Mouse (Mus musculus) layer of hippocampus, adult 9-11 months (tissue): Measurements from ENCODE around the gene Sorl1.

Source experiments
- DNase-seq: peaks from one replicate; pipeline ENCODE4 v3.0.0; 2022

The Sorl1 gene

DNA sequence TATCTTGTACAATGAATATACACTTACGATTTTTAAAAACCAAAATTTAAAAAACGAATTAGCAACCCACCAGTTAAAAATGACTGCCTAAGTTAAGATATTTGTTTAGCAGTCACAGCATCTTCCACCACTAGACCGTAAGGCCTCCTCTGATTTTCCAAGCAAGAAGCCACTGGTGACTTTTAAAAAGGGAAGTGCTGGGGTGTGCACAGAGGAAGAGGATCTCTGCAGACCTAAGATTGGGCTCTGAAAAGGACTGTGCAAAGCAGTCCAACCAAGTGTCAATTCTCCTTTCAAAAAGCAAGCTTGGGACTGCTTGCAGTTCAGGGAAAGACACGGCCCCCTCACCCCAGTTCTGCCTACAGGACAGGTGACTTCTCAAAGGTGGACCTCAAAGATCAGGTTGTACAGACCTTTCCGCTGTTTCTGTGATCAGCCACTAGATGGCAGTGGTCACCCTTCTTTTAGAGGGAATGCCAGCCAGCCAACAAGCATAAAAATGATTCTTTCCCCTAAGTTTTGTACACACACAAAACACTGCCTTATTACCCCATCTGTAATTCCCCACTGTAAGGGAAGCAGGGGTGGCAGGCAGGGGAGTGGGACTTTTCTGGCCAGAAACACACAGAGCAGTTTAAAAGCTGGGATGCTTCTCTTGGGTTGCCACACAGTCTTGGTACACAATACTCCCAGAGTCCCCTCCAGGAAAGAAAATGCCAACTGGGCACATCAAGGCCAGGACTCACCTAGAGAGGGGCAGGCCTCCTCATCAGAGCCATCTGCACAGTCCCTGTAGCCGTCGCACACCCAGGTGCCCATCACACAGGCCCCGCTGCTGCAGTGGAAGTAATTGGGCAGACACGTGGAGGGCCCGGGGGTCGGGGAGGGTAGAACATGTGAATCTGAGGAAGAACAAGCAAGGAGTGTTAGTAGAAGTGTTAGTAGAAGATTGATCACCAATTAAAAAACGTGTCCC is 124.3 kb downstream of the Sorl1 start:
- no peak for DNase-seq

DNA sequence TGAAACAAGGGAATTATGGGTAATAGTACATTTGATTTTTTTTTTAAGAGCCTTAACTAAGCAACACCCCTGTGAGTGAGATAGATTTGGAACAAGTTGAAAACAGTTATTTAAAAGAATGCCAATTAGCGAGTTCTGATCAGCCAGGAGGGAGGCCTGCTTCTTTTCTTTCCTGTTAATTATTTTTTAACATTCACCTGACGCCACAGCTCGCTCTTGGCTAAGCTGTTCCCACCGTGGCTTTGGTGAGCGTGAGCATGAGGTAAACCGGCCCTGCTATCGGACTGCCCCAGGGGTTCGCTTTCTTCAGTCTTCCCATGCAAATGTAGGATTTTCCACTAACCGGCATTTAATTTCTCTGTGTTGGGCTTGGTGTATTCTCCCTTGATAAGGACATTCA is 128.8 kb downstream of the Sorl1 start:
- DNase-seq: no peak

DNA sequence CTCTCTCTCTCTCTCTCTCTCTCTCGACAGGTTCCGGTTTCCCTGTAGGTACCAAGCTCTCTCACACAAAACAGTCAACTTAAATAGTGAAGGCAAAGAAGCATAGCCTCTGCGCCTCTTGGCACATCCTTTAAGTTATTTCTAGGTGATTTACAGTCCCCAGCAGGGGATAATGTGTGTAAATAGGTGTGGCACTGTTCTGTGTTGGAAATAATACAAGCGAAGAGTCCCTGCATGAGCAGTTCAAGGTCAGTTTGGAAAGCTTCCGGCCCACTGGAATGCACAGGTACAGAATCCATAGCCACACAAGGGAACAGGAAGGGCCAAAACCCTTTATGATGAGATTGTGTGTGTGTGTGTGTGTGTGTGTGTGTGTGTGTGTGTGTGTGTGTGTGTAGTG is 130.3 kb downstream of the Sorl1 start:
- DNase-seq: no peak

DNA sequence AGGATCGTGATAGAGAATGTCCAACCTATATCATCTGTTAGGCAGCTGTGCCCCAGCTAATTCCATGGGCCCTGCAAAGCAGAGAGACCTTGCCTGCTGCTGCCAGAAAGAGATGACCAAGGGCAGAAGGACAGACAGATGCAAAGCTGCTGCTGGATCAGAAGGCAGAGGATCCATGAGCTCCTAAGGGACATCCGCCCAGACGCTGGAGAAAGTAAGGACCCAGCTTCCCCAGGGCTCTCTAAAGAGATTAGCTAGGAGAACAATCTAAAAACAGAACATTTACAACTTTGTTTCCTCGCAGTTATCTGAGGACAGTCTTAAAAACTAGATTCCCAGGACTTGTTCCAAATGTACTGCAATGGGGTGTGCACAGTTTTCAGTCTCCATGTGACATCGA is 131.3 kb downstream of the Sorl1 start:
- DNase-seq: no peak

DNA sequence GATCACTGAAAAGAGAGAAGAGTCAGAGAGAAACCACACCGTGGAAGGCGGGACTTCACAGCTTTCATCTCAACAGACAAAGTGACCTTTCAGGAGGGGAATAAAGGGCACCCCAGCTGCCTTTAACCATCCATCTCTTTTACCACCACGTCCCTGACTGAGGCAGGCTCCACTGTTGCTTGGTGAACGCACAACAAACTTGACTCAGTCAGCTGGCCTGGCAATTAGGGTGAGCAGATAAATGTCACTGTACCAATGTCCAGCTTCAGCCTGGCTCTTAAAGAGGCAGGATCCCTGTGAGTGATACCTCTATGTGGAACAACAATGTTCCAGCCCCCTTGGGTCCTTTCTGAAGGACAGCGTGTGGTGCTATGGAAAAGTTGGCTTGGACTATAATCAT is 138.5 kb downstream of the Sorl1 start:
- no peak for DNase-seq

DNA sequence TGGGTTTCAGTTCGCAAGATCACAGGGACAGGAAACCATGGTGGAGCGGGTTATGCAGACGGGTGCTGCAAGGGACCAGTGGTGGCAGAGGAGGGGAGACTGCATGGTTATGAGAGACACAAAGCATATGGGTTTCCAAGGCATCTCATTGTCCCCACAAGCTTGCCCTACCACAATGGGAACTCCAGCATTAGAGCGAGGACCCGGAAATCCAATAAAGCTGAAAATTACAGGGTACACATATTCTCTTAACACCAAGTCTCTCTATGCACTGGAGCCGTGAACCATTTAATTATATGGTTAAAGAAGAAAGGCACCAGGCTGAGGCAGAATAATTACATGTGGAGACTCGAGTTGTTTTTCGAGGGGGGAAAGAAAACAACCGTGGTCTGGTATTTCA is 139.0 kb downstream of the Sorl1 start:
- no peak for DNase-seq

DNA sequence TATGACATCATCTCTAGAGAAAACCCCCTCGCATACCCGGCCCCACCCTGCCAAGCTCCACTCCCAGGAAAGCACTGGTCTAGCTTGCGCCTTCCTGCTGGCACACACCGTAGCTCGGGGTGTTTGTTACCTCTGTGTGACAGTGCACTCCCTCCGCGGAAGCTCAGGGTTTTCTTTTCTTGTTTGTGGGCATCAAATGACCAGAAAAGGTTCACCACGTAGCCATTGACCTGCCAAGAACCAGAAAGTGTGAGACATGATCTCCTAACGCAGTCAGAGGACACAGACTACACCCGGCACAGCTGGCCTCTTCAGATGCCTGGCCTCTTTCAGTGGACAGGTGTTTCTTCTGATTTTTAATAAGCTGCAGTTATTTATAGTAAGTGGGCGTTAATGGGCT is 139.8 kb downstream of the Sorl1 start:
- no peak for DNase-seq

DNA sequence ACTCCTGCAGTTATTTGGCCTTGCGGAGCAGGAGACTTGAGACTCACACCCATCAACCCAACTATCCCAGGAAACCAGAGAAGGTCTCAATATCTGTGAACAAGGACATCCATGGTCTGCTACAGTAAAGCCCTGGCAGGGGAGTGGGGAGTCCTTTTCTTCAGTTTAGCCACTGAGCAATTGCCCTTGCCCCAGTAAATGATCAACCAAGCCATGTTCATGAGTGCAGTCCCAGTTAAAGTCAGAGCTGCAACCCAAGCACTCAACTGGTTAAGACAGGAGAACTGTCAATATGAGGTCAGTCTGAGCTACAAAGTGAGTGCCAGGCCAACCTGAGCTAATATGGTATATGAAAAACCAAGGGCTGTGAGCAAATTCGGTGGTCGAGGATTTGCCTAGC is 140.8 kb downstream of the Sorl1 start:
- no peak for DNase-seq

DNA sequence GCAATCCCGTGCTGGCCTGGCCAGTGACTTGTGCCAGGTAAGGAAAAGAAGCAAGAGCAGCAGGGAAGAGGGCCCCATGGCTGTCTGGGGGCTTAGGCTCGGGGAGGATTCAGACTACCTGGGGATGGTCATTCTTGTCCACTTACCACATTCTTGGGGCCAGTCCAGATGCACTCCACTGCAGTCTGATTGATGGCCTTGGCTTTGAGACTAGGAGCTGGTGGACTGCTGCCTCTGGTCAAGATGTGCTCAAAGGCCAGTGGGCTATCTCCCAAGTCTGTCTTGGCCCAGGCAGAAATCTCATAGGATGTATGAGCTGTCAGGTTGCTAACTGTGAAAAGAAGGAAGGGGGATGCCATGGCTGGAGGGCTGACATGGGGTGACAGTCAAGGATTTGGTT is 141.3 kb downstream of the Sorl1 start:
- no peak for DNase-seq

DNA sequence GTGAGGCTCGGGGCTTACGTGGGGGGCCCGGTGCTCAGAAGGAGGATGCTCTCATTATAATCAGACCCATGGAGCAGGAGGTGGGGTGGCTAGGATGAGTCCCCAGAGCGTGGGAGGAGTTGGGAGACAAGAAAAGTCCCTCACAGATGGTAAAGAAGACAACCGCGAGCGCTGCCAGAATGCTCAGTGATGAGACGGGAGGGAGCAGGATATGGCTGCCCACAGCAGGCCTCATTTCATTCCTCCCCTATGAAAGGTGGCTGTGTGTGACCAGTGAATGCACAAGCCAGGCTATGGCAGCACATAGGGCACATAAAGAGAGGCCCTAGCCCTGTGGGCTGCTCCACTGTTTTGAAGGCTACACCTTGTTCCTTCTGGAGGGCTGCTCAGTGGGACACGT is 142.1 kb downstream of the Sorl1 start:
- peak; percentile 77 for DNase-seq

DNA sequence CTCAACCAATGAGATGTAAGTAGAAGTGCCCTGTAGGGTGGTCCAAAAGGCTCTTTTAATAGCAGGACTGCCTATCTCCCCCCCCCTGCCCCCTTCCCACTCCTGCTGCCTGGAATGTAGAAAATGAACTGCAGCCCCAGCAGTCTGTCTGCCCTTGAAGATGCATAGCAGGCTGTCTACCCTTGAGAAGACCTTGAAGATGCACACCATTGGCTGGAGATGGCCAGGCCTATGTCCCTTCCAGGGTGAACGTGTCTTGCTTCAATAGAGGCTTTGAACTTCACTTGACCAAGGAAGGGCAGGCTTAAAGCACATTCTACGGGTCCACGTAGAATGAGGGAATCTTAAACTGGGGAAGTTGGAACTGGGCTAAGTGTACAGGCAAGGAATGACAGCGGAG is 142.8 kb downstream of the Sorl1 start:
- DNase-seq: no peak

DNA sequence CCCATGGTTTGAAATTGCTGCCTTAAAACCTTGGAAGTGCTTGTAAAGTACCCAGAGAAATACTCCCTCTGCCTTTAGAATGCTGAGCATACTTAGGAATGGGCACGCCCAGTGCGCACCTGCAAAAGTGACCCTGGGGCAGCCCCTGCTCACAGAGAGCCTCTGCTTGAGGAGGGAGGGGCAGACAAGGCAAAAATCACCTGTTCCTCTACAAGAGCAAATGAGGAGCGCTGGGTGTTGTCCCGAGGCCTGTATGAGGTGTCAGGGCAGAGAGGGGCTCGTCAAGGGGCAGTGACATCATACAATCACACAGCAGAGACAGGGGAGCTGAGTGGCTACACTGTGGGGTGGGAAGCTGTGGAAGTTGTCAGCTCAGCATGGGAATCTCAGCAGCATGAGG is 143.3 kb downstream of the Sorl1 start:
- no peak for DNase-seq

DNA sequence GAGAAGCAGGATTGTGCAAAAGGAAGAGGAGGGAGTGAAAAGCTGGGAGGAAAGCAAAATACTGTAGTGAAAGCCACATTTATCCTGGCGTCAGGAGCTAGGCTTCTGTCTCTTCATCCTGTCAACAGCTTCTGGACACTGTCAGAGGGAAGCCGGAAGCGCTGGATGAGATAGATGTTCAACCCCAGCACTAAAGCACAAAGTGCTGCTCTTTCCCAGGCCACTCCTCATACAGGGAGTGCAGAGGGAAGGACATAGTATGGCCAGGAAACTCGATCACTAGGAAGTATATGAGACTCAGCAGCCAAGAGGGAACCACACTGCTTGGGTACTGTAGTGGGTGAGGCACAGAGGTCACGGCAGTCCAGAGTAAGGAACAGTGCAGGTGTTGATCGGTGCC is 145.7 kb downstream of the Sorl1 start:
- DNase-seq: no peak

DNA sequence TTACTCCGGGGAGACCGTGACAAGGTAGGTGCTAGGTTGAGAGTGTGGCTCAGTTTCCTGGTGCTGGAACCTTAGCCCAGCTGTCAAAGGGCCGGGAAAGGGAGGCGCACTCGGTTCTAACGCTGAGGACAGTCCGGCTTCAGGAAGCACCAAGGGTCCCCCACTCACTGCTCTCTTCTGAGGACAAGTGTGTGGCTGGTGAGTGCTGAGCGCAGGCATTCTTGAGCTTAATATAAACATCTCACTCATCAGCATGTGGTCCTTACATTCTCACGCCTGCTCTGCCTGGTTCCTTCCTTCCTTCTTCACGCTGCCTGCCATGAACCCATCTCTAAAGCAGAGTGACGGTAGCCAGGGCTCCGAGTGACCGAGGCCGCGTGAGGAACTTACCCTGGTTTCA is 148.1 kb downstream of the Sorl1 start:
- no peak for DNase-seq

DNA sequence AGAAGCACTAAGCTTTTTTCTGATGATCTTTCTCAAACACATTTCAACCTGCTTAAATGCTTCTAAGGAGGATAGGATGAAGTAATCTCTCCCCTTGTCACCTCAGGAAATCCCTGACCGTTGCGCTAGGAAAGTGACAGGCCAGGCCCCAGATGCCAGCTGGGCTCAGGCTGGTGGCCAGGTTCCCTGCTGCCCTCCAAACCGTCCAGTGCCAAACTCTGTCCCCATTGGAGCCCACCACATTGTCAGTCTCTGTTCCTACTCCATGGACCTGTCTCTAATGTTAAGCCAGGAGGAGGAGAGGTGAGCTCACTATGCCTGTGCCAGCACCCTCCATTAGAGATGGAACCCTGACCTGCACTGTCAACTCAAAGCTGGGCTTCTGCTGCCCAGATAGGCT is 149.4 kb downstream of the Sorl1 start:
- DNase-seq: no peak

DNA sequence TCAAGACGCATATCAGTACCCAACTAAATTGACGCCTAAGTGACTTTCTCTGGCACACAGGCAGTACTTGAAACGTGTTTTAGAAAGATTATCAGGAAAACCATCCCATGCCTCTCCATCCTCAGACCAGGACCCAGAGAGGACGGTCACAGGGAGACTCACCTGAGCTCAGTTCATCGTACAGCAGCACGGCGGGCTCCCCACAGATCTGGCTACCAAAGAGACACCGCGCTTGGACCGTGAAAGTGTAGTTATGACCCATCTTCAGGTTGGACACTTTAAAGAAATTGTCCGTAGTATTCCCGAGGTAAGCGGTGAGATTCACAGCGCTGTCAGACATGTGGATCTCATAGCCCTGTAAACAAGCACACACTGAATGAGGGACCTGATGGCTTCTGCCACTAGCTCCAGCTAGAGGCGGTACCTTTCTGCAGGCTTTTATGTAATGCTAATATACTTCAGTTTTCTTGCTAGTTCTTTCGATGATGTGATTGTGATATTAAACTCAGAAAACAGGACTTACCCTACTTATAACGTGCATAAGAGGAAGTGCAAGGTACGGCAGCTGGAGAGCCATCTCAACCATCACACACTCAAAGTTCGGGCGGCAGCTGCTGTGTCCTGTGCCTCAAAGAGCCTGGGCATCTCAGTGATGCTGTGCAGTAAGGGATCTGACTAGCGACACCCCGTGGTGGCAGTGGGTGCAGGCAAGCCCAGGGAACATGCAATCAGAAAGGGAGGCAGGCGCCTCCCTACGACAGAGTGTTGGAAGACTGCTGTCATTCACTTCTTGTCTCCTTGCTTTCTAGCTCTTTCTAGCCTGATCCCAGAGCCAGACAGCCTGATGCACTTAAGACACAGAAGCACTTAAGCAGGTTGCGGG is 150.1 kb downstream of the Sorl1 start:
- DNase-seq: peak; percentile 87

DNA sequence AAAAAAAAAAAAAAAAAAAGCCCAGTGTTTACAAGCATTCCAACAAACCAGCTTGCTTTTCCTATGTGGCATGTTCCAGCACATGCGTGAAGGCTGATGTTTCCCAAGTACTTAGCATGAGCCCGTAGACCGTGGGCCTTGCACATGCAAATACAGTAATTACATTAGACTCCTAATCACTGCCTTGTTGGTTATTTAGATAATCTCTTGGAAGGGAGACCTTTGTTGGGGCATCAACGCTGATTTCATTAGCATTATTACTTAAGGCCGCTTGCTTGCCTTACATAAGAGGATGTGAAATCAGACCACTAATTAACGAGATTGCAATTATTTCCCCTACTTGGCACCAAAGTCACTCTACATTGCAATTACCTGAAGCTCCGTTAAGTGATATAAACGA is 154.1 kb downstream of the Sorl1 start:
- DNase-seq: no peak

DNA sequence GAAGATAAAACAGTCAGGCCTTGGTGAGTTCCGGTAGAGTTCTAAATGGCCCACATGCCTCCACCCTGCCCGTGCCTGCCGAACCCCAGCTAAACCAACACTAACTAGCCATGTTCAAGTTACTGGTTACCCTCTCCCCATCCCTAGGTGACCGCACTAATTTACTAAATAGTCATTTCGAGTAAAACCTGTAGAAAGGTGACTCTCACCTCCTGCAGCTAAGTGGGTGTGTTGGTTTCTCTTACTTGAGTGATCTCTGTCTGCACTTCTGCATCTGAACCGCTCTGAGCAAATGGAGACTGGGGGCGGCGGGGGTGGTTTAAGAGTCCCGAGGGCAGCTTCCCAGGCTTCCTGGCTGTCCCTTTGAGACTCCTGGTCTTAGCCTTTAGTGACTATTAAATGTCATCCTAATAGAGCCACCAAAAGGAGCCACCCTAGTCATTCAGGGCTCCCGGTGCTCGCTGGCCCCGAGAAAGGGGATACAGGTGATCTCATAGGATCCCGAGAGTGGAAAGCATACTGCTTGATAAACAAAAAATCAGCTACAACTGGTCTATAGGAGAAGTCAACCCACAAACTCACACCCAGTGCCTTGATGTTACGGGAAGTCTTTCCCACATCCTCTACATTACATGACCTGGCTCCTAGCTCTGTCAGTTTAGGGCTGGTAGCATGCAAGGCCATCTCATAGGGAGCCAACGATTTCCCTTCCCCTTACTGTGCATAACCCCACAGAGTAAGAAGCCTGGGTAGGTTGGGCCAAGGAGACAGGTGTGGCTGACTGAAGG is 155.2 kb downstream of the Sorl1 start:
- DNase-seq: no peak

DNA sequence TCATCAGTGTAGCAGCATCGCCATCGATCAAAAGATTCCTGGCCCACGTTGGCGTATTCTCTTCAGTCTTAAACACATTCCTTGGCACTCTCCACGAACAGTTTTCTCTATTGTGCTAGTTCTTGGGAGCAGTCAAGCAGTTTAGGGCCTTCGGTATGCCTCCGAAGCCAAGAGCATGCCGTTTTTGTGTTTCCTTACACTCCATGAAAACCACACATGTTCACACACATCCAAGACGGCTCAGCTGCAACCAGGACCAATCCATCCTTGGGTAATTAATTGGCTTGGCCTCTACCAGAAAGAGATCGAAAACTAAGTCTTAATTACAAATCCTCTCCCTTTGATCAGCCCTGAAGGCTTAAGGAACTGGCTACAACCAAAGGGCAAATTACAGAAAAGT is 162.8 kb downstream of the Sorl1 start:
- DNase-seq: no peak

DNA sequence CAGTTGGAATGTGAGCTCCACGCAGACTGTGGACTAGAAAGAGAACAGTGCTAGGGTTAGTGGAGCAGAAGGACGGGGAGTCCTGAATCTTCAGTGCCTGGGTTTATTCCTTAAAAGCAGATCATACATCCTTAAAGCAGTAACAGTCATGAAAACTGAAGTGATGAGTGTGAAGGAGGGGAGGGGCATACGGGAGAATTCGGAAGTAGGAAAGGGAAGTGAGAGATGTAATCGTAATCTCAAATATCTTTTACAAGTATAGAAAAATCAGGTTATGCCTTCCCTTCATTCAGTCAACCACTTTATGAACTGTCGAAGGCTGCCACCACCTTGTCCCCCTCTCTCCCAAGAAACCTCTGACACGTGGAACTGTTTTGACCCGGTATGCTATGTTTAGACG is 165.8 kb downstream of the Sorl1 start:
- DNase-seq: no peak

DNA sequence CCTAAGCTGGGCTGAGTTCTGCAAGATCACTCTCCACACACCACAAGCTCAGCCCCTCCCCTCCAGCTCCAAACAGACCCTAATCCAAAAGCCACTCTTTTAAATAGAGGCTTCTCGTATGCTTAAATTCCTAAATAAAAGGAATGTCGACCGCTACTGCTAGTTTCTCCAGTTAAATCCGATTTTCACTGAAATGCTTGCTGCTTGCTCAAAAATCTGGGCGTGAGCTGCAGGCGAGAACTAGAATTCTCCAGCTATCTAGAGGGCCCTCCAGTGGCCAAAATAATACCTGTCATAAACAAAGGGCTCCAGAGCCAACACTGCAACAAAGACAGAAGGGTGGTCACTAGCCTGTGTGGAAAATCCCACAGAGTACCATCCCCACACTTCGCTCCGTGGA is 170.6 kb downstream of the Sorl1 start:
- peak; percentile 56 for DNase-seq

DNA sequence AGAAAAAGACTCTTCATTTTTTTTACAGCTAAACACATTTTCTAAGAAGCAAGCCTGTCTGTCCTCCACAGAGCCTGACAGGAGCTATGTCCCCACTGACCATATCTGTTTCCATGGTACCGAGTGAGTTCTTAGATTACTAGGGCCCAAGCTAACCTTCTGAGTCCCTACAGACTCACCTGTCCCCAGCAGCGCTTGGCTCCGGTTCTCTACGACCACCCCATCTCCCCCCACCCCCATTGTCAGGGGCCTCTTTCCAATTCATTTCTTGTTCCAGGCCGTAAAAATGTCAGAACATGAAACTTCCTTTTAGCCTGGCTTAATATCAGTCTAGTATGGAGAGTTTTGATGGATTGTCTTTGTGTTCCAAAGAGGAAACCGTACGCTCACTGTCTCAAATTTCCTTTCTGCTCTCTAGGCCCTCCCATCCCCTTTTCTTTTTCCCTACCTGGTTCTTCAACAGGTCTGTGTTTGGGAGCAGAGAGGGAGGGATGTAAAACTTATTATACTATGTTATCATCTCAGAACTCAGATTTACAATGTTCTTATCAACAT is 171.4 kb downstream of the Sorl1 start:
- no peak for DNase-seq
